Mouse (Mus musculus) large intestine, adult 2 months (tissue): Measurements from ENCODE around the gene Vmn1r31. TPM values are rescaled to one million over a fixed set of nuclear protein-coding genes. Genes with fewer than 3 reads are reported as not detected.

Source experiments
- DNase-seq: peaks from one replicate; pipeline ENCODE4 v3.0.0-alpha.2; 2012; ENCODE audit warnings: low read depth, low spot score
- WGBS: fragments of 180-500 bp; shearing (Covaris S2); methylation state at CpG from one replicate; pipeline ENCODE4 v1.1.7; 2018; 5-methylcytosine and 5-hydroxymethylcytosine counted together
- polyA plus RNA-seq: library from polyadenylated mRNA; depleted of rRNA; stranded (reverse); fragments of >200 nt; gene quantifications from 2 replicates; pipeline ENCODE4 v1.2.3, GENCODE M21; 2012; rRNA removed

Gene Vmn1r31
- polyA plus RNA-seq: not detected in 2 replicates

- no peak for DNase-seq
- 89% methylated on average over 1 of the region's 1 CpGs for WGBS
Measured at GRCm38 (mm10) chr6:58475230-58475629, at the start of gene Vmn1r31. Gene Vmn1r31 (minus strand): TSS chr6:58475330.

DNA sequence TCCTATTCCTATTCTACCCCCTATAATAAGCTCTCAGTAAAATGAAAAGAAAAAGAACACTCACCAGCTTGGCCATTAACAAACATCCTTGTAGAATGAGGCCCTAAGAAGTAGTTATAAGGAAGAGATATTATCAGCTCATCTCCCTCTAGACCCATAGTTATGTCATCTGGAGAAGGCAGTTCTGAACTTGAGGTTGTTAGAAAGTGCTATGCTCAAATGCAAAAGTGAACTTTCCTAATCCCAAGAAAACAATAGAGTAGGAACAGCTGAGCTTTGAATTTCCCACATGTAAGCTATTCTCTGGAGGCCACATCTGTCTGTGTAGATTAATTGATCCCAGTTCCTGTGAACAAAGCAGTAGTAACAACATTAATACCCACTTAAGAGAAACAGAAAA, 31.8 kb downstream of the Vmn1r31 start, which contains the start of gene Vmn1r30:
Gene Vmn1r30 (minus strand): TSS at position 101 of the 400 bp plus-strand sequence.
- no peak for DNase-seq

Other genes starting within 250 kb of the Vmn1r31 start
- not detected in 2 replicates for gene Vmn1r28, start 213.3 kb downstream of the Vmn1r31 start, polyA plus RNA-seq
- gene Vmn1r29, start 173.8 kb downstream of the Vmn1r31 start, polyA plus RNA-seq: not detected in 2 replicates
- not detected in 2 replicates for gene Vmn1r30, start 31.9 kb downstream of the Vmn1r31 start, polyA plus RNA-seq
- gene Abcg2, start 109.2 kb upstream of the Vmn1r31 start, polyA plus RNA-seq: 62.8 and 81.4 TPM in 2 replicates